Mouse (Mus musculus) left cerebral cortex, adult 18-20 months (tissue): ENCODE measurements around the gene Gckr. TPM values are rescaled to one million over a fixed set of nuclear protein-coding genes. Genes with fewer than 3 reads are reported as not detected.
"Not testable (repeated sequence)": the region's sequence is repeated elsewhere in the genome, so short reads cannot be mapped to it uniquely, and the experiment has no call there.

Experiments used
- DNase-seq, 2 experiments: peaks; one replicate each; pipeline ENCODE4 v3.0.0; 2021 to 2022; ENCODE audit warnings: low spot score in 2 of 2, mixed read lengths in 1 of 2
- total RNA-seq, 2 experiments: library from RNA; stranded (reverse); gene quantifications; 2 replicates each; pipeline ENCODE4 v1.2.3; 2021

The Gckr gene
- total RNA-seq, 2 experiments from 2014 or later: not detected

DNA sequence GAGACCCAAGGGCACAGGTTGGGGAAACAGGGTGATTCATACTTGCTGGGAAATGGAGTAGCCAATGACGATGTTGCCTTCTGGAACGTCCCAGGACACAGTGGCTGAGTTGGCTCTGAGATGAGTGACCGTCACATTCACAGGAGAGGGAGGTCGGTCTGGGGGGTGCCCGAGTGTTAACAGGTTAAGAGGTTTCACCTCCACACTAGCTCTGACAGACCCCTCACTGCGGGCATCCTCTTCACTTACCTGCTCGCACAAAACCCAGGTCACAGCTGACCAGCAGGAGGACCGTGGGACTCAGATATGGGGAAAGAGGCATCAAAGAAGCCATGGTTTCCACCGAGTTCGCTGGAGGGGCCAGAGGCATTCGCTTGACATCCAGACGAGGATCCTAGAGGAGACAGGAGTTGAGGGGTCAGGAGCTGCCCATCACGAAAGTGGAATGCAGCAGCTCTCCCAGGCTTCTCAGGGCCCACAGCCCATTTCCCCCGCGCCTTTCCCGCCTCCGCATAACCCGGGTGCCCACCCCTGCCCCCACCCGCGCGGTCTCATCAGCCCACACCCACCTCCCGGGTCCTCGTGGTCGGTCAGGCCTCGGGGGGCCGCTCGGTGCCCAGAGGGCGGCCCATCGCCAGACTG lies 2.2 kb upstream of the Gckr start:
- no peak for DNase-seq

DNA sequence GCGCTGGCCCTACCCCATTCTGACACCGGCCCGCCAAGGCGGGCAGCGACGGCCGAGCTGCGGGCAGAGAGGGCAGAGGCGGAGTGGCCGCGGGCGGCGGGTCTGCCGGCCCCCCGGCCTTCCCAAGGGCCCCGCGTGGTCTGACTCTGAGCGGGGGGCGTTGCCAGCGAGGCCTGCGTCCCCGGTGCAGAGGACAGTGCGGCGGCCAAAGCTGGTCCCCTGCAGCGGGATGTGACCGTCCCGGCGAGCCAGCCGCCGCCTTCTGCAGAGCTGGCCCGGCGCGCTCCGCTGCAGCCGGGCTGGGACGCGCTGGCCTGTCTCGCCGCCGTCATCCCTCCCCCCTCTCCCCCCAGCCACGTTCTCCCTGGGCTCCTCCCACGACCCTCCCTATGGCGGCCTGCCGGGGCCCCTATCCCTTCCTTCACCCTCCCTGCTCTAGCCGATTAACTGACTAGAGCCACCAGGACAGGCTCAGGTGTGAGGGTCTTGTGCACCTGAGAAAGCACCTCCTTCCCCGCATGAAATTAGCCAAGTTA lies 1.6 kb upstream of the Gckr start, which contains the start of gene Fndc4:
Gene Fndc4, minus strand, starts transcription at position 475 of the 536 bp plus-strand sequence.
- DNase-seq: peak; percentile 47 to 59

DNA sequence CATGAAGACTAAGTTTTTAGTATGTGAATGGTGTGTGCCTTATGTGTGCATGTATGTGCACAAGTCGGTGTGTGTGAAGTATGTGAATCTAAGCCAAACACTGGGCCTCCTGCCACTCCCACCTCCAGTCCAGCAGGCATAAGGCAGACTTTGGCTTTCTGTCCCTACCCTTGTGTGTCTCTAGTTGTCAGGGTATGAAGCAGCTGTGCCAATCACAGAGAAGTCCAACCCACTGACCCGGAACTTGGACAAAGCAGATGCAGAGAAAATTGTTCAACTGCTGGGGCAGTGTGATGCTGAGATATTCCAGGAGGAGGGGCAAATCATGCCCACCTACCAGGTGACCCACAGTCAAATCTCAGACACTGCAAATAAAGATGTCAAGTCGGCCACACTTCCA lies 738 bp downstream of the Gckr start:
- no peak for DNase-seq

DNA sequence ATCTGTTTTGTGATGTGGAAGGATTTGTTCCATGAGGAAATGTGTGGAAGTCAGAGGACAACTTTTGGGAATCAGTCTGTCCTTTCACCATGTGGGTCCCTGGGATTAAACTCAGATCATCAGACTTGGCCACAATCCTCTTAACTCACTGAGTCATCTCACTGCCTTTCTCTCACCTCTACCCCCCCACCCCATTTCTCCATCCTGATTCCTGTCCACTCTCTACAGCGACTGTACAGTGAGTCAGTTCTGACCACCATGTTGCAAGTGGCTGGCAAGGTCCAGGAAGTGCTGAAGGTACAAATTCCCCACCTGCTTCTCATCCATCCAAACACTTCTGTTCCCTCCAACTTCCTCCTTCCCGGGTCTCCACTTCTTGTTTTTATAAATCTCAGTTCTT lies 1.2 kb downstream of the Gckr start:
- DNase-seq: no peak

DNA sequence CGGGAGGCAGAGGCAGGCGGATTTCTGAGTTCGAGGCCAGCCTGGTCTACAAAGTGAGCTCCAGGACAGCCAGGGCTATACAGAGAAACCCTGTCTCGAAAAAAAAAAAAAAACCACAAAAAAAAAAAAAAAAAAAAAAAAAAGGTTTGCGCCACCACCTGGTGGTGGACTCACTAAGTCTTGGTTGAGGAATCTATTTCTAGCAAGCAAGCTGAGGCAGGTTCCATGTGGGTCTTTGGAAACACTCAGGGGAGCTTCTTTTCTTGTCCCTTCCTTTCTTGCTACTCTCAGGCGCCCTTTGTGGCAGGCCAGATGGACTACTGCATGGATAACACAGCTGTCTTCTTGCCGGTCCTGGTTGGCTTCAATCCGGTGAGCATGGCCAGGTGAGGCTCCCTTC lies 4.6 kb downstream of the Gckr start:
- no peak for DNase-seq

DNA sequence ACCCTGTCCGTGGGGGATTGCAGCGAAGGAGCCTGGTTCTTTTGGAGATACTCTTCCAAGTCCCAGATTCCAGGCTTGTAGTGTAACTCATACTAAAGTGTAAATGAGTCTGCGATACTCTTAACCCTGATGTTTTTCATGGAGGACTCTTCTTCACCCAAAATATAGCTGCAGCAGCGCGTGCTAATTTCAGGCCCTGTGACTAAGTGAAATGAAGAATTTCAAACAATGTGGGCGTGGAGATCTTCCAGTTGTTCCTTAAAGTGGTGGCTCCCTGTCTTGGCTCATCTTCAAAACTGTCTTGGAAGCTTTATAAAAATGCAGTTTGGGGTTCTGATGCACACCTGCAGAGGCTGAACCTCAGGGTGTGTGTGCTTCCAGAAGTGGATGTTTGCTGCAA lies 5.8 kb downstream of the Gckr start:
- no peak for DNase-seq

GRCm38 (mm10) chr5:31312806-31313205 lies 15.6 kb downstream of the Gckr start:
- no peak for DNase-seq

- no peak for DNase-seq
These were observed 25.5 kb downstream of the Gckr start for GRCm38 (mm10) chr5:31322776-31323175.

GRCm38 (mm10) chr5:31324085-31324484 lies 26.8 kb downstream of the Gckr start:
- no peak for DNase-seq

GRCm38 (mm10) chr5:31326850-31327249 lies 29.6 kb downstream of the Gckr start:
- no peak for DNase-seq

- DNase-seq: peak; percentile 62 to 72
These were observed 31.0 kb downstream of the Gckr start for GRCm38 (mm10) chr5:31328255-31328654.

DNA sequence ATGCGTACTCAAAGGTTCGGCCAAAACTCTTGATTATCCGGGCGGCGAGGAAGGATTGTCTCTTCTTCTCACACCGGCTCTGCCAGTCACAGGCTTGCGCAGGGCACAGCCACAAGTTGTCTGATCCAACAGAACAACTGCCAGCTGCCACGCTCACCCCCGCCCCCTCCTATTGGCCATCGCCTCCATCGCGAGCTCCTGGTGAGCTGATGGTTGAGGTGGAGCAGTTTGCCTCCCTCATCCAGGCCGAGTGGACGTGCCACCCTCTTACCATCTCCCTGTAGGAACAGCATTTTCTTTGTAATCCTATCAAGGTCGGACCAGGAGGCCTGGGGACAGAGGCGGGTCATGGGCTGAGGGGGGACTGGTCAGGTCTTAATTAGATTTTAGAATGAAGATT lies 60.3 kb downstream of the Gckr start:
- DNase-seq: not testable (repeated sequence)

- DNase-seq: no peak
These were observed 63.7 kb downstream of the Gckr start for GRCm38 (mm10) chr5:31360955-31361354.

Other genes starting within 250 kb of the Gckr start
- gene Atraid, start 249.1 kb upstream of the Gckr start, total RNA-seq: 10 to 100 TPM; 70.6 to 73.8 TPM
- gene Slc5a6, start 248.5 kb upstream of the Gckr start, total RNA-seq: 10 to 100 TPM; 19.3 to 20.9 TPM
- gene Cad, start 242.7 kb upstream of the Gckr start, total RNA-seq: 10 to 100 TPM; 19.2 to 24.4 TPM
- gene Dnajc5g, start 191.2 kb upstream of the Gckr start, total RNA-seq: not detected
- gene Slc30a3, start 189.2 kb upstream of the Gckr start, total RNA-seq: 100 to 1,000 TPM; 145 to 165 TPM
- 1 to 10 TPM; 1.7 to 1.9 TPM for gene Trim54, start 180.7 kb upstream of the Gckr start, total RNA-seq
- 1 to 10 TPM; 1.4 to 2.8 TPM for gene Ucn, start 158.6 kb upstream of the Gckr start, total RNA-seq
- gene Mpv17, start 143.2 kb upstream of the Gckr start, total RNA-seq: 10 to 100 TPM; 46.9 to 51.8 TPM
- gene Gm29609, start 117.5 kb upstream of the Gckr start, total RNA-seq: 1 to 10 TPM; 3.0 to 4.4 TPM
- 10 to 100 TPM; 50.5 to 53.6 TPM for gene Gtf3c2, start 117.3 kb upstream of the Gckr start, total RNA-seq
- gene Snx17, start 104.2 kb upstream of the Gckr start, total RNA-seq: 10 to 100 TPM; 77.5 to 80.3 TPM
- 10 to 100 TPM; 35.4 to 40.1 TPM for gene Eif2b4, start 104.0 kb upstream of the Gckr start, total RNA-seq
- gene Zfp513, start 95.1 kb upstream of the Gckr start, total RNA-seq: 10 to 100 TPM; 24.2 to 28.7 TPM
- gene Ppm1g, start 76.8 kb upstream of the Gckr start, total RNA-seq: 10 to 100 TPM; 70.7 to 76.2 TPM
- 10 to 100 TPM; 86.2 to 87.1 TPM for gene Nrbp1, start 56.6 kb upstream of the Gckr start, total RNA-seq
- gene Gm9970, start 56.2 kb upstream of the Gckr start, total RNA-seq: not detected
- 1 to 10 TPM; 1.9 to 2.4 TPM for gene Krtcap3, start 45.8 kb upstream of the Gckr start, total RNA-seq
- gene Ift172, start 6.3 kb upstream of the Gckr start, total RNA-seq: 100 to 1,000 TPM in 1 of 2 experiments, 10 to 100 TPM in 1; 95.7 to 101 TPM
- gene Fndc4, start 1.4 kb upstream of the Gckr start, total RNA-seq: 100 to 1,000 TPM; 159 to 160 TPM
- 10 to 100 TPM; 48.0 to 49.0 TPM for gene Zfp512, start 155.0 kb downstream of the Gckr start, total RNA-seq
- under 1 TPM in 1 of 2 experiments, not detected in 1; 0.16 TPM for gene 4930548H24Rik, start 188.3 kb downstream of the Gckr start, total RNA-seq
- 10 to 100 TPM; 30.1 to 35.5 TPM for gene Gpn1, start 197.3 kb downstream of the Gckr start, total RNA-seq
- gene Slc4a1ap, start 229.6 kb downstream of the Gckr start, total RNA-seq: 10 to 100 TPM; 49.6 to 49.7 TPM
- gene Supt7l, start 230.4 kb downstream of the Gckr start, total RNA-seq: 10 to 100 TPM; 16.8 to 17.8 TPM